Mouse (Mus musculus): ENCODE measurements around the gene Gimap5. TPM values are rescaled to one million over a fixed set of nuclear protein-coding genes. Genes with fewer than 3 reads are reported as not detected.

Gene Gimap5
- 28.6 and 32.8 TPM in 2 replicates for polyA plus RNA-seq (2012; rRNA removed)

DNA sequence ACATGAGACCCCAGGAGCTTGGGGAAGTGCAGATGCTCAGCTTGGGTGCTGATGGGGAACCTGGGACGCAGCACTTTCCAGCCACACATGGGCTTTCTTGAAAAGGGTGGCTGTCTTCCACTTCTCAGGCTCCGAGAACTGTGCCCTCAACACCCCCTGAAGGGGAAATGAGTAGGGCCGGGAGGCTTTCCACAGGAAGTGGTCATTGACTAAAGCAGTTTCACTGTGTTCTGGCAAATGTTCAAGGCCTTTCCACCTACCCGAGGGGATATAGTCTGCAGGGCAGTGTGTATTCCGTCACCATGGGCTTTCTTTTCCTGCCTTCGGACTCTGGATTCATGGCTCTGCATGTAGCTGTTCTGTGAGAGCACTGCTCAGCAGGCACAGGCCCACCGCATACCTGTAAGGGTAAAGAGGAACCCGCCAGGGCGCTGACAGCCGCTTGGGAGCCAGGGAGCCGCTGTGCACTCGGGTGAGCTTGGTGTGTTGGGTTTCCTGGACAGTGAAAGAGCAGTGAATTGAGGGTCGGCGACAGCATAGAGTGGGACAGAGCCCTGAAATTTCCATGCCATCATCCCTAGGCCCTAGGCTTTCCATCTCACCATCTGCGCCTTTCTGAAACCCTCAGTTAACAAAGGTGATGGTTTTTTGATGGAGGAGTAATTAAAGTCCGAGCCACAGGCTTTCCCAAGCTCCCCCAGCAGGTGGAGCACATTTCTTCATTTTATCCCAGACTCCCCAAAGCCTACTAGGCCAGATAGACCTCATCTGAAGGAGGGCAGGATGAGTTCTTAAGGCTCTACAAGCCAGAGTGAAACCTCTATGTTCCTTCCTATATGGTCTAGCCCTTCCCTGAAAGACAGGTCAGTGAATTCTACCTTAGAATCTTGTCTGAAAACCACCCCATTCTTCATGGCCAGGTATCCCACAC is at the start of gene Gimap5:
Gimap5 (plus strand) TSS at position 239 of the 931 bp plus-strand sequence.
- WGBS, result 23% methylated on average over 16 of the region's 16 CpGs
- DNase-seq, result peak; percentile 50
- peak within 1 kb of the TSS; percentile 62 for H3K4me3 ChIP-seq (replicated peaks; ENCODE audit: extremely low read depth, low read depth, low read length)
- peak; percentile 63 for TF ChIP-seq CTCF (IDR thresholded peaks at IDR 0.05; ENCODE audit: insufficient read depth, low read length)
- TF ChIP-seq POLR2A (IDR thresholded peaks at IDR 0.05; ENCODE audit: borderline replicate concordance, extremely low read depth, low read depth, low read length), result peak; percentile 9; the same call in 1 of the 2 replicates
- peaks cover 11% of the 10 kb centered on the region for H3K4me1 ChIP-seq (ENCODE audit: control insufficient read depth, insufficient read depth, low read length)

DNA sequence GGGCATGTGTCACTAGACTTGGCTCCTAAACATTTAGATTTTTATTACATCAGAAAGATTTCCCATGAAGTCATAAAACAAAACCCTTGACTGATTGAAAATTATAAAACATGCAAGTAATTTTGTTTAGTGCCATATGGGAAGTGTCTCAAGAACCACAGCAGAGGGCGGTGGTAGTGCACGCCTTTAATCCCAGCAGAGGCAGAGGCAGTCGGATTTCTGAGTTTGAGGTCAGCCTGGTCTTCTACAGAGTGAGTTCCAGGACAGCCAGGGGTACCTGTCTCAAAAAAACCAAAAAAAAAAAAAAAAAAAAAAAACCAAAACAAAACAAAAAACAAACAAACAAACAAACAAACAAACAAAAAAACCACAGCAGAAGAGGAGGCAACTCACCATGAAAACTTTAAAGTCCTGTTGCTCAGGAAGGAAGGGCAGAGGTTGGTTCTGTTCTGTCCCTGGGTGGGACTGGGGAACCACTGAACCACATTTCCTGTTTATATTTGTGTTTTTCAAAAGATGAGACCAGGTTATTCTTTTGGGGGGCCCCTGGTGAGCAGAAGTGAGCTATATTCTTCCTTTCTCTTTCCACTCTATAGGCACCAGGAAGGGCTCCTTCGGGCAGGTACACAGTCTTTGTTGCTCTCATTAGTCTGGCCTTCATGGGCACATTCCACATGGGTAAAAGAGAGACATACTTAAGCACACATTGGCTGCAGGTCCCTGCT is 49.0 kb upstream of the Gimap5 start:
- WGBS, result 74% methylated on average over 4 of the region's 4 CpGs
- TF ChIP-seq CTCF (IDR thresholded peaks at IDR 0.05; ENCODE audit: insufficient read depth, low read length) (no peak), POLR2A (IDR thresholded peaks at IDR 0.05; ENCODE audit: borderline replicate concordance, extremely low read depth, low read depth, low read length) (no peak)
- no peak for DNase-seq
- Histone ChIP-seq H3K4me1 (ENCODE audit: control insufficient read depth, insufficient read depth, low read length) (peaks cover 25% of the 10 kb centered on the region), H3K4me3 (replicated peaks; ENCODE audit: extremely low read depth, low read depth, low read length) (no peak overlapping the region)

DNA sequence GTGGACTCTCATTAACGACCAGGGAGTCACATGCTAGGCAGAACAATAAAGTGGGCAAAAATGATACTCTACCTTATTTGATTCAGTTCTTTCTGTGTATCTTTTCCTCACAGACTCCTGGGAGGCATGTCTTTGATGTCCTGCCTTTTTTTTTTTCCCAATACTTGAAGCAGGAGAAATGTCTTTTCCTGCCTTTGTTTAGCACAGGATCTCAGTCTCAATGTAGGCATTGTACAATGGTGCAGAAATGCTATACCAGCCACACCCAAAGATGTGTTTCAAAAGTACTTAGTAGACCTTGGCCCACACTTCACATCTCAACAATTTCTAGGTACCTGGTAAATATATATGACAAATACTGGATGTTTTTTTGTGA is 48.5 kb upstream of the Gimap5 start:
- no peak for DNase-seq
- no peak for TF ChIP-seq POLR2A (IDR thresholded peaks at IDR 0.05; ENCODE audit: borderline replicate concordance, extremely low read depth, low read depth, low read length)
- 27% methylated on average over 1 of the region's 1 CpGs for WGBS
- H3K4me3 ChIP-seq (replicated peaks; ENCODE audit: extremely low read depth, low read depth, low read length), result no peak overlapping the region
- H3K4me1 ChIP-seq (ENCODE audit: control insufficient read depth, insufficient read depth, low read length), result peaks cover 25% of the 10 kb centered on the region

DNA sequence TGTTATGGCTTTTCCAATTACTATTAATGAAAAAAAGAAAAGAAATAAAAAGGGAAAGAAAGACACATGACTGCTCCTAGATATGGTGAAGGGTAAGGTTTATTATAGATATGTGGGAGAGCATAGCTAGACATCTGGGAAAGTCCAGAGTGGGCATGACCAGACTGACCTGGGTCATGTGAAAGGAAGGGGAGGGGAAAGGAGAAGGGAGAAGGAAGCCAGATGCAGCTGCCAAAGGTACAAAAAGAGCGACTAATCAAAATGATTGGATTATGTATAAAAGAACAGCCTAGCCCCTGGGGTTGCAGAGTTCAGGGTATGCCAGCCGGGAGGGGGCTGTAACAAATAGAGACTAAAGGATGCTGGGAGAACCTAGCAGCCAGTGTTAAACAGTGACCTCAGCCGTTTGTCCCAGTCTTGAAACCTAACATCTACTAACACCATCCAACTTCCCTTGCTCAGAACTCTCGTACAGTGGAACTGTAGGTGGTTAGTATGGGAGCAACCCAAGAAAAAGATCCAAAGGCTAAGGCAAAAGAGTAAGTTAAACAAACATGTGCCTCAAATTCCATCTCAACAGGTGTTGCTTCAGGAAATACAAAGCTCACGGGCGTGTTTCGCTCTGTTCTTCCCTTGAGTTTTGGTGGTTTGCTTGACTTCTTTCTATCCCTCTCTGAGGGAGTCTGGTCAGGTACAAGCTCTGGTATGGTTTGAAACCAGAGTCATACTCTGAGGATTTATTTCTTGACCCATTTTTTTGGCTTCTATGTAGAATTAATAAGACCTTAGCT is 47.7 kb upstream of the Gimap5 start:
- Histone ChIP-seq H3K4me1 (ENCODE audit: control insufficient read depth, insufficient read depth, low read length) (peaks cover 29% of the 10 kb centered on the region), H3K4me3 (replicated peaks; ENCODE audit: extremely low read depth, low read depth, low read length) (no peak overlapping the region)
- no peak for DNase-seq
- TF ChIP-seq CTCF (IDR thresholded peaks at IDR 0.05; ENCODE audit: insufficient read depth, low read length) (no peak), POLR2A (IDR thresholded peaks at IDR 0.05; ENCODE audit: borderline replicate concordance, extremely low read depth, low read depth, low read length) (no peak)
- WGBS, result 63% methylated on average over 7 of the region's 7 CpGs

DNA sequence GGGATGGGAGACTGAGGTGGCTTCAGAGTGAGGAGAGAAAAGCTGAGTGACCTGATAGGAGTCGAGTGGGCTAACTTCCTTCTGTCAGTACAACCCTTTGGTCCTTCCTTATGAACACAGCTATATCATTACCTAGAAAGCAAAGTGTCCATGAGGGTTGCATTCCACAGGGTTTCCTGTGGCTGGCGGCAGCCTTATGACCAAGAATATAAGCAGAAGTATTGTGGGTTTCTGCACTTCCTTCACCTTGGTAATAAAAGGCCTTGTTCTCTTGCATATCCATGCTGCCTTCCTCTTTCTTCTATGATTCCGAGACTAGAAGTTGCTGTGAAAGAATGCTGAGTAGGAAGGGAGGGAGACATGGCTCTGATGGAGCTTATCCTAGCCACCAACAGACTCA is 47.1 kb upstream of the Gimap5 start:
- Histone ChIP-seq H3K4me1 (ENCODE audit: control insufficient read depth, insufficient read depth, low read length) (peaks cover 29% of the 10 kb centered on the region), H3K4me3 (replicated peaks; ENCODE audit: extremely low read depth, low read depth, low read length) (no peak overlapping the region)
- no peak for DNase-seq
- TF ChIP-seq POLR2A (IDR thresholded peaks at IDR 0.05; ENCODE audit: borderline replicate concordance, extremely low read depth, low read depth, low read length), result no peak
- TF ChIP-seq CTCF (IDR thresholded peaks at IDR 0.05; ENCODE audit: insufficient read depth, low read length), result no peak
- 58% methylated on average over 3 of the region's 3 CpGs for WGBS

DNA sequence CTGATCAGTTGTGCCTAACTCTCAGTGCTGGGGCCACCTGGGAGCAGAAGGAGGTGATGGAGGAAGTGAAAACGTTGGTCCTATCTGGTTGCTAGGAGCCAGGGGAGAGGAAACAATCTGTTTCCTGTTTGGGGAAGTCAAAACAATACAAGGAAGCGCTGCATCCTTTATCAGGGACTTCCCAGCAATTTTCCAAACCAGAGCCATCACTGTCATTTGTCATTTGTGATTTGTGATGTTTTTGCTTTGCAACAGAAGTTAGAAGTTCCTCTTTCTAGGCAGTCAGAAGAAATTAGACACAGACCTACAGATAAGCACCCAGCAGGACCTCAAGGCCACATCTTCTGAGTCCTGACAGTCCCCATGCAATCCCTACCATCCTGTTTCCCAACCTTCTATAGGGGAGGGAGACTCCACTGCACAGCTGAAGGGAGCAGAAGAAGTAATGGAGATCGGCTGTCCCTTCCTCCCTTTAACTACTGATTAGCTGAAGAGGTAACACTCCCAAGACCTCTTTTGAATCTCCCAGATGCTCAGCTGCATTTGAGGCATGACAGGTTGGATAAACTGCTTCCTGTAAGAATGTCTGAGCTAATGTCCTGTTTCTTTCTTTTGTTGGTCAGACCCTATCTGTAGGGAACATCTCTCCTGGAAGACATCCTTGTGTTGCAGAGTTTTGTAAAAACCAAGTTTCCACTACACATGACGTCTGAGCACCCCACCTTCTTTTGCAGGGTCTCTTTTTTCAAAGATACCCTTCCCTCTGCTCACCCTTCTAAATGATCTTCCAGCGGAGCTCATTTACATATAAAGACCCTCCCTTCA is 45.5 kb upstream of the Gimap5 start:
- DNase-seq, result peak; percentile 29
- peak; percentile 30; the same call in 1 of the 2 replicates for TF ChIP-seq POLR2A (IDR thresholded peaks at IDR 0.05; ENCODE audit: borderline replicate concordance, extremely low read depth, low read depth, low read length)
- TF ChIP-seq CTCF (IDR thresholded peaks at IDR 0.05; ENCODE audit: insufficient read depth, low read length), result no peak
- 29% methylated on average over 5 of the region's 5 CpGs for WGBS
- H3K4me1 ChIP-seq (ENCODE audit: control insufficient read depth, insufficient read depth, low read length), result peaks cover 29% of the 10 kb centered on the region
- H3K4me3 ChIP-seq (replicated peaks; ENCODE audit: extremely low read depth, low read depth, low read length), result no peak overlapping the region

DNA sequence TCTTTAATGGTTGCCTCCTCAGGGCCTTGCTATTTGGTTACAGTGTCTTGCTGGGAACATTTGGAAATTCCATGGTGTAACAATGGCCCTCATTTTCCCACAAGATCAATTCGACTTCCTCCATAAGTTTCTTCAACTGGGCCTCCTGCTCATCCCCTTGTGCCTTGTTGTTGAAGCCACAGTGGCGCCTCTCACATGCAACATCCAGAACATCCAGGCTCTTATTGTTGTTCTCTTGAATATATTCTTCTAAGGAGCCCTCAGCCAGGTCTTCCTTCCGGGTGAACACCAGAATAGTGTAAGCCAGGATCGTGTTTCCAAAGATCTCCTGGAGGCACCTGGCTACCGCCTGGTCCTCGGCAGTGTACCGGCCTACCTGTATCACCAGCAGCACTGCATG is 43.9 kb upstream of the Gimap5 start:
- peaks cover 31% of the 10 kb centered on the region for H3K4me1 ChIP-seq (ENCODE audit: control insufficient read depth, insufficient read depth, low read length)
- no peak for DNase-seq
- 80% methylated on average over 7 of the region's 7 CpGs for WGBS
- H3K4me3 ChIP-seq (replicated peaks; ENCODE audit: extremely low read depth, low read depth, low read length), result no peak overlapping the region
- no peak for TF ChIP-seq CTCF (IDR thresholded peaks at IDR 0.05; ENCODE audit: insufficient read depth, low read length)
- TF ChIP-seq POLR2A (IDR thresholded peaks at IDR 0.05; ENCODE audit: borderline replicate concordance, extremely low read depth, low read depth, low read length), result no peak

DNA sequence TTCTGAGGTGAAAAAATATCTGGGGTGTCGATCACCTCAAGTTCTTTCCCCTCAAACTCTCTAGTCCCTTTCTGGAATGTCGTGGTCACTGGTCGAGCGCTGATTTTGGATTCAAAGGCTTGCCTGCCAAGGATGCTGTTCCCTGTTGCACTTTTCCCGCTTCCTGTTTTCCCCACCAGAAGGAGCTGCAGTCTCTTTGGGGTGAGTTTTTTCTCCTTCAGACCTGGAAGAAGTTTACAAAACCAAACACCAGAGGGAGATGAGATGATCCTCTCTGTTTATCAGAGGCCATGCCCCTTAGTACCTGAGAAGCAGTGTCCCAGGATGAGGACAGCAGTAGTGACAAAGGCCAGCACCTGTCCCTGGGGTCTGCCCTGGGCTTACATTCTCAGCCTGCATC is 43.4 kb upstream of the Gimap5 start:
- Histone ChIP-seq H3K4me1 (ENCODE audit: control insufficient read depth, insufficient read depth, low read length) (peaks cover 29% of the 10 kb centered on the region), H3K4me3 (replicated peaks; ENCODE audit: extremely low read depth, low read depth, low read length) (no peak overlapping the region)
- DNase-seq, result no peak
- 51% methylated on average over 5 of the region's 5 CpGs for WGBS
- TF ChIP-seq CTCF (IDR thresholded peaks at IDR 0.05; ENCODE audit: insufficient read depth, low read length) (no peak), POLR2A (IDR thresholded peaks at IDR 0.05; ENCODE audit: borderline replicate concordance, extremely low read depth, low read depth, low read length) (no peak)

Data from lung, adult 2 months (tissue).